Mouse (Mus musculus): ENCODE results near the gene Elf1.

Gene Elf1

GRCm38 (mm10) chr14:79489150-79489549 lies 8.2 kb downstream of the Elf1 start:
- DNase-seq (ENCODE audit: low read depth, low spot score): no peak

GRCm38 (mm10) chr14:79490246-79490645 lies 9.3 kb downstream of the Elf1 start:
- no peak for DNase-seq (ENCODE audit: low read depth, low spot score)

- DNase-seq (ENCODE audit: low read depth, low spot score): no peak
These were observed 13.4 kb downstream of the Elf1 start for GRCm38 (mm10) chr14:79494349-79494748.

GRCm38 (mm10) chr14:79499326-79499725 lies 18.3 kb downstream of the Elf1 start:
- no peak for DNase-seq (ENCODE audit: low read depth, low spot score)

GRCm38 (mm10) chr14:79500756-79501155 lies 19.8 kb downstream of the Elf1 start:
- DNase-seq (ENCODE audit: low read depth, low spot score): no peak

GRCm38 (mm10) chr14:79503371-79504075 lies 22.5 kb downstream of the Elf1 start:
- no peak for DNase-seq (ENCODE audit: low read depth, low spot score)

- no peak for DNase-seq (ENCODE audit: low read depth, low spot score)
These were observed 23.4 kb downstream of the Elf1 start for GRCm38 (mm10) chr14:79504246-79505006.

GRCm38 (mm10) chr14:79506207-79506606 lies 25.2 kb downstream of the Elf1 start:
- no peak for DNase-seq (ENCODE audit: low read depth, low spot score)

- DNase-seq (ENCODE audit: low read depth, low spot score): peak; percentile 38
These were observed 26.9 kb downstream of the Elf1 start for GRCm38 (mm10) chr14:79507846-79508245.

- DNase-seq (ENCODE audit: low read depth, low spot score): no peak
These were observed 27.8 kb downstream of the Elf1 start for GRCm38 (mm10) chr14:79508662-79509305.

GRCm38 (mm10) chr14:79511521-79511920 lies 30.5 kb downstream of the Elf1 start:
- DNase-seq (ENCODE audit: low read depth, low spot score): no peak

GRCm38 (mm10) chr14:79513951-79514350 lies 33.0 kb downstream of the Elf1 start:
- DNase-seq (ENCODE audit: low read depth, low spot score): peak; percentile 54

- DNase-seq (ENCODE audit: low read depth, low spot score): no peak
These were observed 34.1 kb downstream of the Elf1 start for GRCm38 (mm10) chr14:79515100-79515499.

- DNase-seq (ENCODE audit: low read depth, low spot score): peak; percentile 39
These were observed 34.7 kb downstream of the Elf1 start for GRCm38 (mm10) chr14:79515511-79516242.

- DNase-seq (ENCODE audit: low read depth, low spot score): no peak
These were observed 35.2 kb downstream of the Elf1 start for GRCm38 (mm10) chr14:79516243-79516610.

- no peak for DNase-seq (ENCODE audit: low read depth, low spot score)
These were observed 35.8 kb downstream of the Elf1 start for GRCm38 (mm10) chr14:79516751-79517150.

- no peak for DNase-seq (ENCODE audit: low read depth, low spot score)
These were observed 36.3 kb downstream of the Elf1 start for GRCm38 (mm10) chr14:79517185-79517740.

GRCm38 (mm10) chr14:79518123-79518522 lies 37.1 kb downstream of the Elf1 start:
- DNase-seq (ENCODE audit: low read depth, low spot score): no peak

- no peak for DNase-seq (ENCODE audit: low read depth, low spot score)
These were observed 38.0 kb downstream of the Elf1 start for GRCm38 (mm10) chr14:79518761-79519662.

- DNase-seq (ENCODE audit: low read depth, low spot score): no peak
These were observed 38.6 kb downstream of the Elf1 start for GRCm38 (mm10) chr14:79519663-79519975.

GRCm38 (mm10) chr14:79520612-79521011 lies 39.6 kb downstream of the Elf1 start:
- no peak for DNase-seq (ENCODE audit: low read depth, low spot score)
